Mouse (Mus musculus) cerebellum, adult 2 months (tissue): ENCODE data around the gene Clmn.

Experiments
- CTCF ChIP-seq: fragments of 200-500 bp; IDR thresholded peaks from 2 replicates; pipeline ENCODE4 v1.5.1; 2011; ENCODE audit warnings: low read depth, mild to moderate bottlenecking, control low read depth, low read length, moderate library complexity, borderline replicate concordance; ENCODE audit not compliant: insufficient read depth
- POLR2A ChIP-seq: fragments of 200-500 bp; IDR thresholded peaks from 2 replicates; pipeline ENCODE4 v1.6.1; 2011; ENCODE audit warnings: low read length, control low read depth, borderline replicate concordance; ENCODE audit not compliant: insufficient read depth

GRCm38 (mm10) chr12:104848667-104849066 lies 16.2 kb downstream of the Clmn start:
- TF ChIP-seq POLR2A: no peak
- TF ChIP-seq CTCF: no peak
